Mouse (Mus musculus) cerebellum, postnatal 10 days (tissue): ENCODE results near the gene Mis18a.

Experiments used
- DNase-seq, 2 experiments: peaks; one replicate each; pipeline ENCODE4 v3.0.0; 2021; ENCODE audit warnings: mixed read lengths in 2 of 2

The Mis18a gene

GRCm38 (mm10) chr16:90703646-90704045 is 23.6 kb downstream of the Mis18a start:
- DNase-seq = no peak

GRCm38 (mm10) chr16:90701541-90701940 is 25.7 kb downstream of the Mis18a start:
- DNase-seq = no peak

- no peak for DNase-seq
Observed at GRCm38 (mm10) chr16:90699390-90699789, 27.8 kb downstream of the Mis18a start.

- no peak for DNase-seq
Observed at GRCm38 (mm10) chr16:90696306-90696705, 30.9 kb downstream of the Mis18a start.

GRCm38 (mm10) chr16:90695121-90695520 is 32.1 kb downstream of the Mis18a start:
- no peak for DNase-seq

- DNase-seq = peak; percentile 69 to 77
Observed at GRCm38 (mm10) chr16:90694719-90695118, 32.5 kb downstream of the Mis18a start.

- no peak for DNase-seq
Observed at GRCm38 (mm10) chr16:90693625-90694024, 33.6 kb downstream of the Mis18a start.

GRCm38 (mm10) chr16:90692704-90693385 is 34.4 kb downstream of the Mis18a start:
- DNase-seq = peak; percentile 36 to 66

- no peak for DNase-seq
Observed at GRCm38 (mm10) chr16:90687687-90688263, 39.4 kb downstream of the Mis18a start.

- no peak for DNase-seq
Observed at GRCm38 (mm10) chr16:90687011-90687410, 40.2 kb downstream of the Mis18a start.

GRCm38 (mm10) chr16:90684092-90684491 is 43.1 kb downstream of the Mis18a start:
- no peak for DNase-seq

GRCm38 (mm10) chr16:90679984-90680383 is 47.2 kb downstream of the Mis18a start:
- no peak for DNase-seq

- peak in 1 of 2 experiments; percentile 31 for DNase-seq
Observed at GRCm38 (mm10) chr16:90678820-90679219, 48.4 kb downstream of the Mis18a start.

GRCm38 (mm10) chr16:90676920-90677574 is 50.2 kb downstream of the Mis18a start:
- DNase-seq = no peak

GRCm38 (mm10) chr16:90674651-90675050 is 52.6 kb downstream of the Mis18a start:
- no peak for DNase-seq

- DNase-seq = peak; percentile 66 to 74
Observed at GRCm38 (mm10) chr16:90673507-90674354, 53.5 kb downstream of the Mis18a start.
